Mouse (Mus musculus): ENCODE data around the gene Gm2000.
"Not testable (repeated sequence)": the region's sequence is repeated elsewhere in the genome, so short reads cannot be mapped to it uniquely, and the experiment has no call there.

The Gm2000 gene

DNA sequence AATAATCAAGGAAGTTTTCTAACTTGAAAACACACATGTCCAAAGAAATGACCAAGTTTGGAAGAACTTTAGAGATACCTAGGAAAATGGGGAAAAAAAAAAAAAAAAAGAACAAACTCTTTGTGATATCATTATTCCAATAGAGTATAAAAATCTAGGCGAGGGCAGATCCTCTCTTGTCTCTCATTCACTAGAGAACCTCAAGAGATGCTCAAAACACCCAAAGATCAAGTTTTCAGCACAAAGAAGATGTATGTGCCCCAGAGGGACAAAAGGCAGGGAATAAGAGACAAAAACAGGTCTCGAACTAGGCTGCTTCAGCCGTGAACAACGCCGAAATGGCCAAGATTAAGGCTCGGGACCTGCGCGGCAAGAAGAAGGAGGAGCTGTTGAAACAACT lies at the start of gene Gm2000:
Gene Gm2000 (plus strand): TSS at position 301 of the 400 bp plus-strand sequence.
- no peak for DNase-seq (ENCODE audit: low spot score)

GRCm38 (mm10) chr1:156323126-156323525 lies 42.7 kb upstream of the Gm2000 start:
- DNase-seq (ENCODE audit: low spot score), result no peak

DNA sequence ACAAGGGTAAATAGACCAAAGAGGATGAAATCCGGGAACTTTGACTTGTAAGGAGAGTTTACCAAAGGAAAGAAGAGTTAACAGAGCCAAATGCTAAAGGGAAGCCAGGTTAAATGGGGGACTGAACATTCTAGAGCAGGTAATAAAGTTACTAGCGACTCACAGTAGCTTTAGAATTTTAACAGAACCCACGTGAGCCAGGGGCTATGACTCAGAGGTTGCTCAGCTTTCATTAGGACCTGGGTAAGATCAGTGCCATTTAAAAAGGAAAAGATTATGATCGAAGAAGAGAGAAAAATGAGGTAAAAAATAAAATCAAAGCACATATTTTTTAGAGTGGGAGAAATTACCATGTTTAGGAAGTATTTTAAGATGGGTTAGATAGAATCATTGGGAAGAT lies 25.0 kb upstream of the Gm2000 start:
- no peak for DNase-seq (ENCODE audit: low spot score)

- DNase-seq (ENCODE audit: low spot score), result no peak
Observed at GRCm38 (mm10) chr1:156344433-156344832, 21.4 kb upstream of the Gm2000 start.

GRCm38 (mm10) chr1:156345633-156346032 lies 20.2 kb upstream of the Gm2000 start:
- no peak for DNase-seq (ENCODE audit: low spot score)

DNA sequence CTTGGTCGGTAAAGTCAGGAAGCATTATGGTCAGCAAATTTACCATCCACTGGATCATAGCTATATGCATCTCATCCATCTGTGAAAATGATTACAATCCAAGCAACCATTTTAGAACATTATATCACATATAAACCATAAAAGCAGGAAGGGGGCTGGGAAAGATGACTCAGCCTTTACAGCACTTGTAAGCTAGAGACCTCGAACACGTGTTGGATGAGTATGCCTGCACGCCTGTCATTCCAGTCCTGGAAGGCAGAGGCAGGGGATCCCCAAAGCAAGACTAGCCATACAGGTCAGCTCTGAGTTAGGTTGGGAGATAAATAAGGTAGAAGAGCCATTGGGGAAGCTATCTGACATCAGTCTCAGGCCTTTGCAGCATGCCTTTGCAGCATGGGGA lies 16.8 kb upstream of the Gm2000 start:
- DNase-seq (ENCODE audit: low spot score), result no peak

DNA sequence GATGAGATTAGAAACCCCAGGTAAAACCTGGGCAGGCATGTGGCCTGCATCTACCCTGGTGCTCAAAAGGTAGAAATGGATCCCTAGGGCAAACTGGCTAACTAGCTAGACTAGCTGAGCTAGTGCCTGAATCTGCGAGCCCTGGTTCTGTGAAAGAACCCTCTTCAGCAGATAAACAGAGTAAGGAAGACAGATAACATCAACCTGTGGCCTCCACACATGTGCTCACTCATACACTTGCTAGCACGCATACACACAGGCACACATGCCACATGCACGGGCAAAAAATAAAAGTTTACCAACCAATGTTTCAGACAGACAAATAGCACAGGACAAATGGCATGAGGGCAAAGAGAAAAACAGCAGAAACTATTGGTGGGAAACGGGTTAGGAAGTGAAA lies 15.4 kb upstream of the Gm2000 start:
- DNase-seq (ENCODE audit: low spot score), result no peak

DNA sequence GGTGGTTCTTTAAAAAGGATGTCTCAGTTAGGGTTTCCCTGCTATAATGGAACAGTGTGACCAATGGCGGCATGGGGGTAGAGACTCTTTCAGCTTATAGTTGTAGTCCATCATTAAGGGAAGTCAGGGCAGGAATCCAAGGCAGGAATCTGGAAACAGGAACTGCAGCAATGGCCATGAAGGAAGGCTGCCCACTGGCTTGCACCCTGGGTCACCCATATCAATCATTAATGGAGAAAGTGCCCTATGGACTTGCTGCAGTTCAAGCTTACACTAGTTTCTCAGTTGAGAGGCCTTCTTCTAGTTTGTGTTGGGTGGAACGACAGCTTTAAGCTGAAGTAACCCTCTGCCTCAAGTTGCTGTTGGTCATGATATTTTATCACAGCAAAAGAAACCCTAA lies 13.4 kb upstream of the Gm2000 start:
- no peak for DNase-seq (ENCODE audit: low spot score)

DNA sequence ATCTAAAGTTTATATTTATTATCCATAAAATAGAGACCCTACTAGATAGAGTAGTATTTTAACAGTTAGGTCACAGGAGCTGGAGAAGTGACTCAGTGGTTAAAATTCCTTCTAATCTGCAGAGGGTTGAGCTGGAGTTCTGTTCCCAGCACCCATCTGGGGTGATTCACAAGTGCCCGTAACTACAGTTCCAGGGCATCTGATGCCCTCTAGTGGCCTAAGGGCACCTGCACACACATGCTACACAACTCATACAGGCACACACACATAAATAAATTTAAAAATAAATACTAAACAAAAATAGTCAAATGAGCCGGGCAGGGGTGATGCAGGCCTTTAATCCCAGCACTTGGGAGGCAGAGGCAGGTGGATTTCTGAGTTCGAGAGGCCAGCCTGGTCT lies 15.4 kb downstream of the Gm2000 start:
- no peak for DNase-seq (ENCODE audit: low spot score)

- no peak for DNase-seq (ENCODE audit: low spot score)
Observed at GRCm38 (mm10) chr1:156386232-156386631, 20.4 kb downstream of the Gm2000 start.

DNA sequence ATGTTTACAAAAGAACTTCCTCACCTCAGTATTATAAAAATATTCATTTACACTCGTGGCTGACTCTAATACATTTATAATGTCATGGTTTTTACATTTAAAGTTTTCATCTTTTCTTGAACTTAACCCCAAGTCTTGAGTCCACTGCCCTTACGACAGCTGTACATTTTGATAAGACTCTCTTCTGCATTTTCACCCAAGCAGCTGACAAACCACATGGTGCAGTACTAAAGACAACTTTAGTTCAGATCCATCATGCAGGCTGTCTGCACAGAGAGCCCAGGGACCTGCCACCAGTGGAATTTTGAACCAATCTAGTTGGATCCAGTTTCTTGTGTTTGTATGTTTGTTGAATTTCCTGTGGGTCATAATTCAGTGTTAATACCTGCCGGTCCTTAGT lies 21.0 kb downstream of the Gm2000 start:
- DNase-seq (ENCODE audit: low spot score), result no peak

DNA sequence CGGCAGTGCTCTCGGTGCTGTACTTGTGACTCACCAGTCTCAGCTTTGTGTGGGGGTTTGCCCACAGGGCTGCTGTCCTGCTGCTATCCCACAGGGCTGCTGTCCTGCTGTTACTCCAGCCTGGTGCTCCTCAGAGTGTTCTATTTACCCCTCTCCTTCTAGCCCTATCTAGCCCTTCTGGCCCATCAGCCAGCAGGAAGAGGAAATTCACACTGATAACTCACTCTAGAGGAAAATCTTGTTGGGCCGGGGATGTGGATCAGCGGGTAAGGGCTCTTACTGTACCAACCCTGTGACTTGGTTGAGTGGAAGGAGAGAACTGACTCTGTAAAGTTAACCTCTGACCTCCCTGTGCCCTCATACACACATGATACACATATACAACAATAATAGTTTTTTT lies 27.3 kb downstream of the Gm2000 start:
- DNase-seq (ENCODE audit: low spot score), result no peak

GRCm38 (mm10) chr1:156400159-156400558 lies 34.3 kb downstream of the Gm2000 start:
- DNase-seq (ENCODE audit: low spot score), result not testable (repeated sequence)

DNA sequence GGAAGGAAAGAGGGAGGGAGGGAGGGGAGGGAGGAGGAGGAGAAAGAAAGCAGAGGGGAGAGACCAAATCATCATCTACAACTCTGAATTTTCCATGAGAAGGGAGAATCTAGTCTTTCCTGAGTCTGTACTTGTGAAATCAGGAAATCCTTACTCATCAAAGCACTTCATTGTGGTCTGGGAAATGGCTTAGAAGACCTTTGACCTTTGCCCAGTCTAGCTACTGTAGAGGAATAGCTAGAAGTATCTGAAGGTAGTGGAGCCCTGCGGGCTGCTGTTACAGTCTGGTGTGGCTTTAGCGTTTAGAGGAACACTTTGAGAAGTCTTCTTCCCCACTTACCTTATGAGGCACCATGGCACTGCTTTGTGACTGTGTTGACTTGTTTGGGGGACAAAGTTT lies 36.7 kb downstream of the Gm2000 start:
- no peak for DNase-seq (ENCODE audit: low spot score)

GRCm38 (mm10) chr1:156403251-156403650 lies 37.4 kb downstream of the Gm2000 start:
- no peak for DNase-seq (ENCODE audit: low spot score)

- no peak for DNase-seq (ENCODE audit: low spot score)
Observed at GRCm38 (mm10) chr1:156408004-156408403, 42.2 kb downstream of the Gm2000 start.

DNA sequence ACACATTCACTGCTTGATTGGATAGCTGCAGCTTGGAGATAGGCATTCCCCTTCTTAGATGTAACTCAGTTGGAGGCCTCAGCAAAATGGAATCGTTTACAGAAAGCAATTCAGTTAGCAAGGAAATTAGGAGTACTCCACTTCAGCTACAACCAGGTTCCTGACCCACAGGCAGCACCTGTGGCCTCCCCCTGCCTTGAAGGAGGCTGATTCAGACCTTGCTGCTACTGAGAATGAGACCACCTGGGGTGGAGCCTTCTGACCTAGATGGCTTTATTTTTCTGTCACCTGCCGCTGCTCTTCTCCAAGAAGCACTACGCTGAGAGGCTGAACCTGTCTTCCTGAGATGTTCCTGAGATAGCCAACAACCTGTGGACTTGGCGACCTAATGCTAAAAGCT lies 42.7 kb downstream of the Gm2000 start:
- DNase-seq (ENCODE audit: low spot score), result no peak
